Mouse (Mus musculus) colon, adult 2 months (tissue): ENCODE measurements around the gene Vmn1r206. TPM values are rescaled to one million over a fixed set of nuclear protein-coding genes. Genes with fewer than 3 reads are reported as not detected.

Experiments
- polyA plus RNA-seq: library from polyadenylated mRNA; depleted of rRNA; stranded (reverse); fragments of >200 nt; gene quantifications from 2 replicates; pipeline ENCODE4 v1.2.3, GENCODE M21; 2012; rRNA removed

Vmn1r206 gene
- not detected in 2 replicates for polyA plus RNA-seq

GRCm38 (mm10) chr13:22624151-22624550, at the start of gene Vmn1r206:
Vmn1r206 (minus strand) TSS chr13:22624251.

GRCm38 (mm10) chr13:22592900-22593299, 31.2 kb downstream of the Vmn1r206 start, which contains the start of gene Vmn1r205:
Vmn1r205 (minus strand) TSS chr13:22593000.

Other genes starting within 250 kb of the Vmn1r206 start
- not detected in 2 replicates for gene Vmn1r199, start 244.4 kb downstream of the Vmn1r206 start, polyA plus RNA-seq
- gene Vmn1r200, start 233.9 kb downstream of the Vmn1r206 start, polyA plus RNA-seq = not detected in 2 replicates
- not detected in 2 replicates for gene Vmn1r201, start 152.3 kb downstream of the Vmn1r206 start, polyA plus RNA-seq
- gene Vmn1r202, start 118.9 kb downstream of the Vmn1r206 start, polyA plus RNA-seq = not detected in 2 replicates
- gene Vmn1r203, start 106.1 kb downstream of the Vmn1r206 start, polyA plus RNA-seq = not detected in 2 replicates
- not detected in 2 replicates for gene Vmn1r204, start 71.1 kb downstream of the Vmn1r206 start, polyA plus RNA-seq
- gene Vmn1r205, start 31.3 kb downstream of the Vmn1r206 start, polyA plus RNA-seq = not detected in 2 replicates
- not detected in 2 replicates for gene Vmn1r207-ps, start 105.4 kb upstream of the Vmn1r206 start, polyA plus RNA-seq
- not detected in 2 replicates for gene Vmn1r208, start 153.1 kb upstream of the Vmn1r206 start, polyA plus RNA-seq
- not detected in 2 replicates for gene Vmn1r209, start 185.4 kb upstream of the Vmn1r206 start, polyA plus RNA-seq
- not detected in 2 replicates for gene Vmn1r210, start 207.1 kb upstream of the Vmn1r206 start, polyA plus RNA-seq
- gene Vmn1r211, start 233.3 kb upstream of the Vmn1r206 start, polyA plus RNA-seq = not detected in 2 replicates